Mouse (Mus musculus): ENCODE results near the gene 4930453N24Rik. TPM values are rescaled to one million over a fixed set of nuclear protein-coding genes. Genes with fewer than 3 reads are reported as not detected.

4930453N24Rik gene
- polyA plus RNA-seq, 1 experiment from 2014 or later = 32.3 TPM

Other genes with a start within 250 kb of the 4930453N24Rik start
- gene Csnka2ip, start 168.8 kb downstream of the 4930453N24Rik start, polyA plus RNA-seq (2014; fragmentation: Nextera tagmentation; extraction: Ambion mirVana) = not detected in 2 replicates
- gene Zfp654, start 80.5 kb upstream of the 4930453N24Rik start, polyA plus RNA-seq (2014; fragmentation: Nextera tagmentation; extraction: Ambion mirVana) = 7.9 and 9.4 TPM in 2 replicates
- 119 and 120 TPM in 2 replicates for gene Cggbp1, start 80.8 kb upstream of the 4930453N24Rik start, polyA plus RNA-seq (2014; fragmentation: Nextera tagmentation; extraction: Ambion mirVana)

Data from limb, embryonic 11.5 days (tissue).